Mouse (Mus musculus) E14TG2a.4 (cell line): ENCODE measurements at regions not wholly inside any gene's neighbourhood (a gene's known extent, or its start where the extent isn't known, plus 50 kb on each side); places are given as distances from the start of the nearest gene placed in this dataset.

ENCODE experiments used
- H3K27me3 ChIP-seq: 2 replicates; pipeline ENCODE4 v1.6.1; 2014; ENCODE audit warnings: low read length, control low read depth; ENCODE audit not compliant: insufficient read depth
- H3K36me3 ChIP-seq: 2 replicates; pipeline ENCODE4 v1.6.1; 2014; ENCODE audit warnings: low read length, control low read depth; ENCODE audit not compliant: insufficient read depth
- H3K4me1 ChIP-seq: replicated peaks from 2 replicates; pipeline ENCODE4 v1.6.1; 2014; ENCODE audit warnings: low read depth, low read length, control low read depth
- H3K4me3 ChIP-seq: replicated peaks from 2 replicates; pipeline ENCODE4 v1.5.1; 2014; ENCODE audit warnings: mild to moderate bottlenecking, low read length
- H3K9me3 ChIP-seq: 2 replicates; pipeline ENCODE4 v1.6.1; 2014; ENCODE audit warnings: low read length, control low read depth
- CTCF ChIP-seq: conservative IDR thresholded peaks from 2 replicates; pipeline ENCODE4 v1.5.1; 2014; ENCODE audit warnings: low read length
- NANOG ChIP-seq: IDR thresholded peaks from 2 replicates; pipeline ENCODE4 v1.6.1; 2014; ENCODE audit warnings: borderline replicate concordance, low read length, mixed read lengths
- POU5F1 ChIP-seq: IDR thresholded peaks from 2 replicates; pipeline ENCODE4 v1.6.1; 2014; ENCODE audit warnings: low read length, borderline replicate concordance

DNA sequence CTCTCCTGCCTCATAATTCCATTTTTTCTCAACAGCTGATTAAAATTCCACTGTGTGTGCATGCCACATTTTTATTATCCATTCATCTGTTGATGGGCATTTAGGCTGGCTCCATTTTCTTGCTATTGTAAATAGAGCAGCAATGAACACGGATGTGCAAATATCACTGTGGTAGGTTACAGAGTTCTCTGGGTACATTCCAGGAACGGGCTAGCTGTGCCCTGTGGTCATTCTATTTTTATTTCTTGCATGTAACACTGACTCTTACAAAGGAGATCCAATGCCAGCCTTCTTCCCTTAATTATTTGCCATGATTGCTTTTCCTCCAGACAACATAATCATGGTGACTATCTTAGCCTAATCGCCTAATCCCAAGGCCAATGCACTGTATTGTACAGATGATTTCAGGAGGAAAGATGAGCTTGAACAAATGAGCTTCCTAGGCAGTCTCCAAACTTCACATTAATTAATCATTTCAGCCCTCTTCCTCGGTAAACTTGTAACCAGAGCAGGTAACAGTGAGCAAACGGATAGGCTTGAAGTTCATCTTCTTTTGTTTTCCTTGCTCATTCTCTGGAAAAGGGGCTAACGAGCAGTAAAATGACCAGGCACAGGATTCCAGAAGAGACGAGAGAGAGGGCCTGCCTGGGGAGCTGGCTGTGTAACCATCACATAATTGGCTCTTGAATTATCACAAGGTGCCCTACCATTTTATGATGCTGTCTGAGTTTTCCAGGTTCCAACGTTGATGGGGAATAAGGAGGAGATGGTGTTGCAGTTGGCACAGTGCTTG, 77.6 kb upstream of the Ppp2r3a start:
- Histone ChIP-seq H3K9me3 (no peaks in the 10 kb centered on the region), H3K27me3 (no peaks in the 10 kb centered on the region), H3K4me1 (no peaks in the 10 kb centered on the region), H3K4me3 (no peak overlapping the region), H3K36me3 (no peaks in the 10 kb centered on the region)
- TF ChIP-seq CTCF (no peak), NANOG (no peak), POU5F1 (no peak)

DNA sequence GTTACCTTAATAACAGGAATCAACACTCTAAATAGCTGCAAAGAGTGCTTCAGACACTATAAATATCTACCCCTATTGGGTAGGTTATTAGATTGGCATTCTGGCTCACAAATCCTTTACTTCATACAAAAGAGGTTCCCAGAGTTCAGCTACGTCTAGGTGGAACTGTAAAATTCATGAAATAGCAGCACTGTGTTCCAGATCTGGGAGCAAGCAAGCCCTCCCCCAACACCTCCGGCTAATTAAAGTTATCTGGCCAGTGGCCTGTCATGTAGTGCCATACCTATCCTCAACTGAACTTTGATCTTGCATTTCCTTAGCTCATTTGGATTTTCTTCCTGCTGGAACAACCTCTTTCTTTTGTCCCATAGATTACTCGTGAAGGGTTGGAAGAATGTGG, 75.4 kb upstream of the Ppp2r3a start:
- TF ChIP-seq NANOG (no peak), CTCF (no peak), POU5F1 (no peak)
- H3K4me3 ChIP-seq: no peak overlapping the region
- H3K27me3 ChIP-seq: no peaks in the 10 kb centered on the region
- peaks cover 13% of the 10 kb centered on the region for H3K9me3 ChIP-seq
- H3K36me3 ChIP-seq: no peaks in the 10 kb centered on the region
- no peaks in the 10 kb centered on the region for H3K4me1 ChIP-seq

DNA sequence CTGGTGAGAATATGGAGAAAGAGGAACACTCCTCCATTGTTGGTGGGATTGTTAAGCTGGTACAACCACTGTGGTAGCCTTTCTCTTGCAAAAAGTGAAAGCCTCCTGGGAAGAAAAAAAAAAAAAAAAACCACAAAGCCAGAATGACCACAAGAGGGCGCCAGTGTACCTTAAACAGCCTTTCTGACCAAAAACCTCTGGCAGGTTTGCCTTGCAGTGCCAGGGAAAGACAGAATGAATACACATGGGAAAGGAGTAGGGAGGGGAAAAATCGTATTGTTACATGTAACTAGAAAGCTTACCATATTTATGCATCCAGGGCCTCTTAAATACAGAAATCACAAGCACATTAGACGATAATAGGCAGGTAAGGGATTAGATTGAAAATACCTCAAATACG, 62.4 kb upstream of the Ppp2r3a start:
- no peaks in the 10 kb centered on the region for H3K27me3 ChIP-seq
- no peaks in the 10 kb centered on the region for H3K4me1 ChIP-seq
- no peak overlapping the region for H3K4me3 ChIP-seq
- H3K36me3 ChIP-seq: no peaks in the 10 kb centered on the region
- no peaks in the 10 kb centered on the region for H3K9me3 ChIP-seq
- peak; percentile 54 for TF ChIP-seq CTCF
- no peak for TF ChIP-seq NANOG
- TF ChIP-seq POU5F1: no peak

- no peak overlapping the region for H3K4me3 ChIP-seq
- peaks cover 9% of the 10 kb centered on the region for H3K9me3 ChIP-seq
- H3K36me3 ChIP-seq: no peaks in the 10 kb centered on the region
- no peaks in the 10 kb centered on the region for H3K27me3 ChIP-seq
- H3K4me1 ChIP-seq: no peaks in the 10 kb centered on the region
- TF ChIP-seq POU5F1 (no peak), CTCF (no peak), NANOG (no peak)
Measured at GRCm38 (mm10) chr9:101306408-101306935, 54.9 kb upstream of the Ppp2r3a start.

DNA sequence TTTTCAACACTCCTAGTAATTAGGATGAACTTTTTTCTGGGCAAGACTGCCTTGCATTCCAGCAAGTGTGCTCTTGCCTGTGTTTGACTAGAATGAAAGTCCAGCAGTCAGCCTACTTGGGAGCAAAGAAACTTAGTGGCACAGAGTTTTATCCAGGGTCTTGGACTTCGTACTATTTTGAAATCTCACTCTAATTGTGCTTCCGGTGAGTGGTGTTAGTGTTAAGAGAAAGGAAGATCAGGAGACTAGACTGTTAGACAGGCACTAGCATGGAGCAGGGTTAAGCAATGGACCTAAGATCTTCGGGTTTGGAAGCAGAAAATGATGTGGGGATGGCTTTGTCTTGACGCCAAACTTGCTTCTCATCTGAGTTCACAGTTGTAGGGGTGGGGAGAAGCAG, 54.1 kb upstream of the Ppp2r3a start:
- H3K36me3 ChIP-seq: no peaks in the 10 kb centered on the region
- H3K9me3 ChIP-seq: peaks cover 17% of the 10 kb centered on the region
- H3K27me3 ChIP-seq: no peaks in the 10 kb centered on the region
- no peak overlapping the region for H3K4me3 ChIP-seq
- TF ChIP-seq CTCF: no peak
- TF ChIP-seq NANOG: no peak
- TF ChIP-seq POU5F1: no peak
- H3K4me1 ChIP-seq: no peaks in the 10 kb centered on the region
